Mouse (Mus musculus) lung, adult 2 months (tissue): ENCODE measurements around the gene Rabep1.

Experiments used
- CTCF ChIP-seq: fragments of 200-500 bp; IDR thresholded peaks from 2 replicates; pipeline ENCODE4 v1.5.1; 2011; ENCODE audit warnings: mild to moderate bottlenecking, low read length, control low read depth; ENCODE audit not compliant: insufficient read depth
- POLR2A ChIP-seq: fragments of 200-500 bp; IDR thresholded peaks from 2 replicates; pipeline ENCODE4 v1.6.1; 2011; ENCODE audit warnings: low read depth, mild to moderate bottlenecking, control low read depth, low read length, borderline replicate concordance; ENCODE audit errors: extremely low read depth

DNA sequence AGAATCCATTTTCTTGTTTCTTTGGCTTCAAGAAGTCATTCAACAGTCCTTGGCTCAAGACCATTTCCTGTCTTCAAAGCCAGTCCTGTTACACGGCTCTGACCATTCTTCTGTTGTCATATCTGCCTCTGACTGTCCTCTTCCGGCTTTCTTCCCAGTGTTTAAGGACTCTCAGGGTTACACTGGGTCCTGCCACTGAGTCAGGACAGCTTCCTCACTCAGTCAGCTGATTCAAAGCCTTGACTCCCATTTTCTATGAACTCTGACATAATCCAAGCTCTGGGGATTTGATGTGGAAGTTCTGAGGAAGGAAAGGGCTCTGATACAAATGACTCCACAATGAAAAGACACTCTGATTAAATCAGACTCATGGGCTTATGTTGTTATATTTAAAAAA lies 41.7 kb upstream of the Rabep1 start:
- TF ChIP-seq CTCF (no peak), POLR2A (no peak)
